21 mouse cellular contexts compared by ENCODE assay signal in genomic region chr2:77746417-77746816, GRCm38 (mm10).
"Had no signal": no experiment of that assay in that cellular context is flagged by ENCODE, and none has a peak within 500 bp of the region (broad histone marks: within the 10 kb centered on the region; RNA-seq: fewer than 3 reads in every experiment).

No protein-coding gene starts in this region.

- DNase-seq: forebrain, postnatal 0 days; gastrocnemius, postnatal 14 days; heart, adult 18-20 months; heart, postnatal 10 days; kidney, adult 11 months; kidney, adult 9 months; kidney, postnatal 14 days; kidney, postnatal 36 days; layer of hippocampus, adult 9-11 months; layer of hippocampus, postnatal 36 days; left cerebral cortex, postnatal 4 days had no signal

- H3K4me1 ChIP-seq: heart, embryonic 10.5 days; heart, embryonic 12.5 days; hindbrain, embryonic 13.5 days; hindbrain, embryonic 15.5 days; limb, embryonic 13.5 days; liver, embryonic 12.5 days had no signal

- H3K4me2 ChIP-seq: heart, embryonic 12.5 days; hindbrain, embryonic 13.5 days; hindbrain, embryonic 15.5 days; limb, embryonic 13.5 days; limb, embryonic 15.5 days; liver, embryonic 12.5 days had no signal

- H3K9me3 ChIP-seq: heart, embryonic 10.5 days; heart, embryonic 12.5 days; hindbrain, embryonic 13.5 days; hindbrain, embryonic 15.5 days; limb, embryonic 13.5 days; limb, embryonic 15.5 days; liver, embryonic 12.5 days had no signal

- ATAC-seq: forebrain, postnatal 0 days; hindbrain, postnatal 0 days; intestine, embryonic 16.5 days; liver, embryonic 12.5 days had no signal

- H3K4me3 ChIP-seq: heart, embryonic 10.5 days; heart, embryonic 12.5 days; hindbrain, embryonic 13.5 days; hindbrain, embryonic 15.5 days; limb, embryonic 13.5 days; limb, embryonic 15.5 days; liver, embryonic 12.5 days had no signal

- H3K27me3 ChIP-seq: heart, embryonic 12.5 days; hindbrain, embryonic 13.5 days; hindbrain, embryonic 15.5 days; limb, embryonic 13.5 days; limb, embryonic 15.5 days; liver, embryonic 12.5 days had no signal

- H3K27ac ChIP-seq: heart, embryonic 10.5 days; hindbrain, embryonic 13.5 days; hindbrain, embryonic 15.5 days; hindbrain, postnatal 0 days; limb, embryonic 13.5 days; limb, embryonic 15.5 days; liver, embryonic 12.5 days; liver, embryonic 14.5 days had no signal

- H3K9ac ChIP-seq: forebrain, postnatal 0 days; heart, embryonic 12.5 days; hindbrain, embryonic 13.5 days; hindbrain, embryonic 15.5 days; limb, embryonic 13.5 days; limb, embryonic 15.5 days; liver, embryonic 12.5 days; liver, embryonic 14.5 days had no signal

- H3K36me3 ChIP-seq: heart, embryonic 10.5 days; heart, embryonic 12.5 days; hindbrain, embryonic 13.5 days; hindbrain, embryonic 15.5 days; limb, embryonic 13.5 days; limb, embryonic 15.5 days; liver, embryonic 12.5 days had no signal
